ENCODE assay signal across 9 mouse cellular contexts in genomic region chr6:87742804-87743203, GRCm38 (mm10). TPM values are rescaled to one million over a fixed set of nuclear protein-coding genes. Genes with fewer than 3 reads are reported as not detected.
DNase-seq lines count a peak whose midpoint lies in the region; ATAC-seq and TF ChIP-seq lines count a peak whose summit lies in the region.
"Had no signal": no experiment of that assay in that cellular context is flagged by ENCODE, and none has a peak within 500 bp of the region (broad histone marks: within the 10 kb centered on the region; RNA-seq: fewer than 3 reads in every experiment).

No protein-coding gene starts in this region.

- TF ChIP-seq CTCF in forebrain, postnatal 0 days (IDR thresholded peaks at IDR 0.05; ENCODE audit: low read depth): peak; percentile 36

- H3K36me3 ChIP-seq in forebrain, postnatal 0 days (ENCODE audit: insufficient read depth): no peaks in the 10 kb centered on the region
- H3K36me3 ChIP-seq in forebrain, embryonic 11.5 days (ENCODE audit: control insufficient read depth, insufficient read depth, low read length): no peaks in the 10 kb centered on the region
- peaks cover 9% of the 10 kb centered on the region; the same call in 1 of the 2 replicates for H3K36me3 ChIP-seq in midbrain, embryonic 10.5 days
- no peaks in the 10 kb centered on the region for H3K36me3 ChIP-seq in midbrain, embryonic 16.5 days (ENCODE audit: control insufficient read depth, insufficient read depth, low read length)
- 0 out of 2 replicates have a peak, but pooled peaks cover 7% of the 10 kb centered on the region for H3K36me3 ChIP-seq in hindbrain, embryonic 10.5 days

- ATAC-seq in forebrain, postnatal 0 days: no peak
- ATAC-seq in forebrain, embryonic 11.5 days (replicated peaks; ENCODE audit: low FRiP score): no peak
- no peak for ATAC-seq in midbrain, embryonic 16.5 days
- 0 out of 2 replicates have a peak, but pooled peaks have one; percentile 12 for ATAC-seq in erythroblast, adult 5-6 weeks (replicated peaks; ENCODE audit: low FRiP score, poor library complexity, severe bottlenecking)
- 0 out of 2 replicates have a peak, but pooled peaks have one; percentile 27 for ATAC-seq in neutrophil, adult 5-6 weeks (ENCODE audit: extremely low read depth, insufficient number of reproducible peaks, low FRiP score, poor library complexity, severe bottlenecking)

- WGBS in forebrain, postnatal 0 days: 79% methylated on average over 5 of the region's 5 CpGs
- 83% methylated on average over 5 of the region's 5 CpGs for WGBS in forebrain, embryonic 11.5 days
- WGBS in midbrain, embryonic 10.5 days: 76% methylated on average over 5 of the region's 5 CpGs
- WGBS in midbrain, embryonic 16.5 days: 79% methylated on average over 5 of the region's 5 CpGs
- WGBS in hindbrain, embryonic 10.5 days: 80% methylated on average over 5 of the region's 5 CpGs

- no peak overlapping the region for H3K27ac ChIP-seq in forebrain, postnatal 0 days (ENCODE audit: low read depth, low read length)
- no peak overlapping the region for H3K27ac ChIP-seq in forebrain, embryonic 11.5 days (ENCODE audit: low read depth, low read length)
- H3K27ac ChIP-seq in midbrain, embryonic 10.5 days (replicated peaks): peak overlapping the region; percentile 28; the same call in 1 of the 2 replicates
- no peak overlapping the region for H3K27ac ChIP-seq in midbrain, embryonic 16.5 days (ENCODE audit: low read length)
- H3K27ac ChIP-seq in hindbrain, embryonic 10.5 days: no peak overlapping the region

- H3K9me3 ChIP-seq in forebrain, postnatal 0 days (ENCODE audit: low read length): no peaks in the 10 kb centered on the region
- H3K9me3 ChIP-seq in forebrain, embryonic 11.5 days (ENCODE audit: control insufficient read depth, low read length): no peaks in the 10 kb centered on the region
- H3K9me3 ChIP-seq in midbrain, embryonic 10.5 days (replicated peaks): no peaks in the 10 kb centered on the region
- H3K9me3 ChIP-seq in midbrain, embryonic 16.5 days (replicated peaks; ENCODE audit: control insufficient read depth, low read length, poor library complexity, severe bottlenecking): no peaks in the 10 kb centered on the region
- H3K9me3 ChIP-seq in hindbrain, embryonic 10.5 days: no peaks in the 10 kb centered on the region

- no peak for DNase-seq in forebrain, postnatal 0 days
- DNase-seq in forebrain, embryonic 11.5 days (ENCODE audit: low spot score): no peak
- no peak for DNase-seq in midbrain, embryonic 10.5 days (ENCODE audit: low spot score)
- no peak for DNase-seq in hindbrain, embryonic 10.5 days (ENCODE audit: low spot score)
- DNase-seq in urinary bladder, postnatal 25 days (ENCODE audit: low spot score): no peak

- no peaks in the 10 kb centered on the region for H3K27me3 ChIP-seq in forebrain, postnatal 0 days (ENCODE audit: insufficient read depth, low read length)
- H3K27me3 ChIP-seq in forebrain, embryonic 11.5 days (ENCODE audit: control insufficient read depth, insufficient read depth, low read length): no peaks in the 10 kb centered on the region
- H3K27me3 ChIP-seq in midbrain, embryonic 10.5 days (ENCODE audit: low read depth, poor library complexity, severe bottlenecking): peaks cover 9% of the 10 kb centered on the region; the same call in 1 of the 2 replicates
- H3K27me3 ChIP-seq in midbrain, embryonic 16.5 days (ENCODE audit: control insufficient read depth, insufficient read depth, low read depth, low read length): no peaks in the 10 kb centered on the region
- peaks cover 34% of the 10 kb centered on the region for H3K27me3 ChIP-seq in hindbrain, embryonic 10.5 days (ENCODE audit: insufficient read depth, poor library complexity, severe bottlenecking)

- no peak overlapping the region for H3K4me2 ChIP-seq in forebrain, postnatal 0 days (ENCODE audit: low read depth)
- no peak overlapping the region for H3K4me2 ChIP-seq in forebrain, embryonic 11.5 days (ENCODE audit: low read depth, low read length, severe bottlenecking)
- H3K4me2 ChIP-seq in midbrain, embryonic 16.5 days (ENCODE audit: low read length): no peak overlapping the region

- no peaks in the 10 kb centered on the region for H3K4me1 ChIP-seq in forebrain, postnatal 0 days (ENCODE audit: insufficient read depth)
- peaks cover 6% of the 10 kb centered on the region; the same call in 1 of the 2 replicates for H3K4me1 ChIP-seq in forebrain, embryonic 11.5 days (replicated peaks; ENCODE audit: control insufficient read depth, insufficient read depth, low read length)
- H3K4me1 ChIP-seq in midbrain, embryonic 10.5 days: peaks cover 40% of the 10 kb centered on the region
- no peaks in the 10 kb centered on the region for H3K4me1 ChIP-seq in midbrain, embryonic 16.5 days (ENCODE audit: control insufficient read depth, insufficient read depth, low read length)
- peaks cover 30% of the 10 kb centered on the region for H3K4me1 ChIP-seq in hindbrain, embryonic 10.5 days (replicated peaks)

- H3K4me3 ChIP-seq in forebrain, postnatal 0 days (ENCODE audit: low read depth, low read length): no peak overlapping the region
- no peak overlapping the region for H3K4me3 ChIP-seq in forebrain, embryonic 11.5 days (ENCODE audit: low read depth, low read length)
- no peak overlapping the region for H3K4me3 ChIP-seq in midbrain, embryonic 10.5 days
- no peak overlapping the region for H3K4me3 ChIP-seq in midbrain, embryonic 16.5 days (ENCODE audit: low read depth, low read length)
- H3K4me3 ChIP-seq in hindbrain, embryonic 10.5 days: no peak overlapping the region
- H3K4me3 ChIP-seq: erythroblast, embryonic 14.5 days had no signal

- H3K9ac ChIP-seq in forebrain, postnatal 0 days: no peak overlapping the region
- no peak overlapping the region for H3K9ac ChIP-seq in forebrain, embryonic 11.5 days (ENCODE audit: low read length)
- no peak overlapping the region for H3K9ac ChIP-seq in midbrain, embryonic 16.5 days (ENCODE audit: low read depth, low read length)

RNA-seq across cellular contexts. Expression of gene Efcc1, which starts 12.1 kb away (rescaled TPM):
- total RNA-seq in forebrain, postnatal 0 days (2014; rRNA removed): 4.8 and 7.3 TPM in 2 replicates
- polyA plus RNA-seq in forebrain, postnatal 0 days (2015; fragmentation: Nextera tagmentation; extraction: Ambion mirVana): 4.7 and 7.8 TPM in 2 replicates
- polyA plus RNA-seq in forebrain, embryonic 11.5 days (2014; fragmentation: Nextera tagmentation; extraction: Ambion mirVana): 1.5 TPM in 2 replicates
- polyA plus RNA-seq in midbrain, embryonic 10.5 days (2016; fragmentation: Nextera tagmentation; extraction: Ambion mirVana): 5.4 and 7.2 TPM in 2 replicates
- 4.6 and 5.5 TPM in 2 replicates for polyA plus RNA-seq in midbrain, embryonic 16.5 days (2015; fragmentation: Nextera tagmentation; extraction: Ambion mirVana)
- total RNA-seq in erythroblast, adult 5-6 weeks (2015; ENCODE audit: low replicate concordance): not detected in 2 replicates
- not detected in 2 replicates for total RNA-seq in erythroblast, adult 5-6 weeks (2017; ENCODE audit: low replicate concordance)
- total RNA-seq in neutrophil, adult 5-6 weeks (2017): not detected in 2 replicates
- 4.2 and 5.8 TPM in 2 replicates for polyA plus RNA-seq in hindbrain, embryonic 10.5 days (2016; fragmentation: Nextera tagmentation; extraction: Ambion mirVana)
- polyA plus RNA-seq: erythroblast, embryonic 14.5 days had no signal

RNA-seq across cellular contexts. Expression of gene Gp9, which starts 35.1 kb away (rescaled TPM):
- 0.33 TPM in 1 of 2 replicates, not detected in the other for total RNA-seq in forebrain, postnatal 0 days (2014; rRNA removed)
- polyA plus RNA-seq in forebrain, postnatal 0 days (2015; fragmentation: Nextera tagmentation; extraction: Ambion mirVana): 0.18 and 0.28 TPM in 2 replicates
- 2.5 and 2.8 TPM in 2 replicates for polyA plus RNA-seq in forebrain, embryonic 11.5 days (2014; fragmentation: Nextera tagmentation; extraction: Ambion mirVana)
- 2.8 and 3.4 TPM in 2 replicates for polyA plus RNA-seq in midbrain, embryonic 10.5 days (2016; fragmentation: Nextera tagmentation; extraction: Ambion mirVana)
- 0.50 and 0.66 TPM in 2 replicates for polyA plus RNA-seq in midbrain, embryonic 16.5 days (2015; fragmentation: Nextera tagmentation; extraction: Ambion mirVana)
- total RNA-seq in erythroblast, adult 5-6 weeks (2015; ENCODE audit: low replicate concordance): 5.4 and 7.7 TPM in 2 replicates
- 4.9 and 5.6 TPM in 2 replicates for total RNA-seq in erythroblast, adult 5-6 weeks (2017; ENCODE audit: low replicate concordance)
- total RNA-seq in neutrophil, adult 5-6 weeks (2017): 13.3 and 13.5 TPM in 2 replicates
- 3.0 and 3.1 TPM in 2 replicates for polyA plus RNA-seq in hindbrain, embryonic 10.5 days (2016; fragmentation: Nextera tagmentation; extraction: Ambion mirVana)

Comparison
In these comparisons a context has a peak if more than half of its experiments do, and no peak if none do; other contexts are left out.
1. ATAC-seq: peak in erythroblast, adult 5-6 weeks (single experiment) and neutrophil, adult 5-6 weeks (single experiment); none in forebrain, postnatal 0 days (single experiment), forebrain, embryonic 11.5 days (single experiment) and midbrain, embryonic 16.5 days (single experiment).